Mouse (Mus musculus) liver, embryonic 13.5 days (tissue): ENCODE measurements around the gene Cyp4f39. TPM values are rescaled to one million over a fixed set of nuclear protein-coding genes. Genes with fewer than 3 reads are reported as not detected.

ENCODE experiments used
- ATAC-seq: fragments of 200-750 bp; cut with Nextera tagmentation; 2 replicates; pipeline ENCODE4 v1.8.0; 2017; ENCODE audit warnings: low read depth, mild to moderate bottlenecking, moderate number of reproducible peaks, moderate library complexity
- DNase-seq: peaks from one replicate; pipeline ENCODE4 v3.0.0; 2022
- H3K27ac ChIP-seq: fragments of 300-500 bp; sonication (generic); 2 replicates; pipeline ENCODE4 v1.5.1; 2015; ENCODE audit warnings: moderate library complexity, mild to moderate bottlenecking, inconsistent platforms
- H3K27me3 ChIP-seq: fragments of 300-500 bp; sonication (generic); 2 replicates; pipeline ENCODE4 v1.6.1; 2015; ENCODE audit warnings: mild to moderate bottlenecking, inconsistent platforms
- H3K36me3 ChIP-seq: fragments of 300-500 bp; sonication (generic); 2 replicates; pipeline ENCODE4 v1.6.1; 2015; ENCODE audit warnings: mild to moderate bottlenecking, inconsistent platforms
- H3K4me1 ChIP-seq: fragments of 300-500 bp; sonication (generic); replicated peaks from 2 replicates; pipeline ENCODE4 v1.6.1; 2015; ENCODE audit warnings: inconsistent platforms
- H3K4me2 ChIP-seq: fragments of 300-500 bp; sonication (generic); 2 replicates; pipeline ENCODE4 v1.6.1; 2015; ENCODE audit warnings: inconsistent platforms, mild to moderate bottlenecking, moderate library complexity
- H3K4me3 ChIP-seq: fragments of 300-500 bp; sonication (generic); replicated peaks from 2 replicates; pipeline ENCODE4 v1.5.1; 2015; ENCODE audit warnings: mild to moderate bottlenecking, inconsistent platforms
- H3K9ac ChIP-seq: fragments of 300-500 bp; sonication (generic); 2 replicates; pipeline ENCODE4 v1.6.1; 2015; ENCODE audit warnings: mild to moderate bottlenecking, inconsistent platforms
- H3K9me3 ChIP-seq: fragments of 300-500 bp; sonication (generic); replicated peaks from 2 replicates; pipeline ENCODE4 v1.6.1; 2016; ENCODE audit warnings: inconsistent platforms
- WGBS: fragments of 180-500 bp; shearing (Covaris S2); methylation state at CpG from one replicate; pipeline ENCODE4 v1.1.7; 2015; ENCODE audit not compliant: insufficient replicate concordance; 5-methylcytosine and 5-hydroxymethylcytosine counted together
- polyA plus RNA-seq: library from polyadenylated mRNA; unstranded; fragments of >200 nt; fragmentation: Nextera tagmentation; extraction: Ambion mirVana; gene quantifications from 2 replicates; pipeline ENCODE4 v1.2.1, GENCODE M21; 2015

Cyp4f39 gene
- polyA plus RNA-seq, 1 experiment from 2014 or later: 0.46 TPM

GRCm38 (mm10) chr17:32435151-32435550 is 17.4 kb upstream of the Cyp4f39 start:
- ATAC-seq (no peak), DNase-seq (no peak)
- Histone ChIP-seq H3K4me2 (no peak overlapping the region), H3K4me3 (no peak overlapping the region), H3K27me3 (no peaks in the 10 kb centered on the region), H3K9me3 (no peaks in the 10 kb centered on the region), H3K4me1 (no peaks in the 10 kb centered on the region), H3K27ac (no peak overlapping the region), H3K36me3 (no peaks in the 10 kb centered on the region), H3K9ac (no peak overlapping the region)
- WGBS: 56% methylated on average over 5 of the region's 5 CpGs

GRCm38 (mm10) chr17:32437106-32437505 is 15.4 kb upstream of the Cyp4f39 start:
- no peak overlapping the region for H3K4me3 ChIP-seq
- 80% methylated on average over 4 of the region's 4 CpGs for WGBS
- no peak for ATAC-seq
- no peaks in the 10 kb centered on the region for H3K4me1 ChIP-seq
- H3K36me3 ChIP-seq: no peaks in the 10 kb centered on the region
- no peaks in the 10 kb centered on the region for H3K9me3 ChIP-seq
- no peak overlapping the region for H3K4me2 ChIP-seq
- DNase-seq: no peak
- no peaks in the 10 kb centered on the region; the same call in 1 of the 2 replicates for H3K27me3 ChIP-seq
- H3K9ac ChIP-seq: no peak overlapping the region
- H3K27ac ChIP-seq: no peak overlapping the region

- Histone ChIP-seq H3K9me3 (no peaks in the 10 kb centered on the region), H3K4me2 (no peak overlapping the region), H3K36me3 (no peaks in the 10 kb centered on the region), H3K4me1 (no peaks in the 10 kb centered on the region), H3K9ac (no peak overlapping the region), H3K4me3 (no peak overlapping the region), H3K27me3 (peaks cover 8% of the 10 kb centered on the region), H3K27ac (no peak overlapping the region)
- DNase-seq: no peak
- 41% methylated on average over 6 of the region's 6 CpGs for WGBS
- ATAC-seq: no peak
These were observed 9.3 kb upstream of the Cyp4f39 start for GRCm38 (mm10) chr17:32443245-32443644.

- no peak overlapping the region for H3K27ac ChIP-seq
- H3K4me3 ChIP-seq: no peak overlapping the region
- WGBS: 60% methylated on average over 5 of the region's 5 CpGs
- H3K4me2 ChIP-seq: no peak overlapping the region
- peaks cover 12% of the 10 kb centered on the region for H3K27me3 ChIP-seq
- H3K4me1 ChIP-seq: no peaks in the 10 kb centered on the region
- DNase-seq (no peak), ATAC-seq (no peak)
- H3K9ac ChIP-seq: no peak overlapping the region
- no peaks in the 10 kb centered on the region for H3K36me3 ChIP-seq
- H3K9me3 ChIP-seq: no peaks in the 10 kb centered on the region; the same call in 1 of the 2 replicates
These were observed 7.5 kb upstream of the Cyp4f39 start for GRCm38 (mm10) chr17:32445016-32445415.

- Histone ChIP-seq H3K27ac (no peak overlapping the region), H3K9me3 (no peaks in the 10 kb centered on the region; the same call in 1 of the 2 replicates), H3K36me3 (no peaks in the 10 kb centered on the region), H3K4me2 (no peak overlapping the region), H3K27me3 (peaks cover 19% of the 10 kb centered on the region), H3K4me1 (peaks cover 3% of the 10 kb centered on the region), H3K4me3 (no peak overlapping the region), H3K9ac (no peak overlapping the region)
- DNase-seq (no peak), ATAC-seq (no peak)
These were observed 5.3 kb upstream of the Cyp4f39 start for GRCm38 (mm10) chr17:32447195-32447594.

- Histone ChIP-seq H3K27ac (no peak overlapping the region), H3K9ac (no peak overlapping the region), H3K27me3 (peaks cover 29% of the 10 kb centered on the region), H3K4me3 (no peak overlapping the region), H3K4me1 (peaks cover 22% of the 10 kb centered on the region), H3K36me3 (no peaks in the 10 kb centered on the region), H3K4me2 (no peak overlapping the region), H3K9me3 (no peaks in the 10 kb centered on the region; the same call in 1 of the 2 replicates)
- DNase-seq (no peak), ATAC-seq (no peak)
- 69% methylated on average over 1 of the region's 1 CpGs for WGBS
These were observed 3.5 kb upstream of the Cyp4f39 start for GRCm38 (mm10) chr17:32449042-32449441.

- no peak overlapping the region for H3K4me3 ChIP-seq
- H3K9me3 ChIP-seq: no peaks in the 10 kb centered on the region; the same call in 1 of the 2 replicates
- 38% methylated on average over 2 of the region's 2 CpGs for WGBS
- H3K4me2 ChIP-seq: no peak overlapping the region
- H3K4me1 ChIP-seq: peaks cover 37% of the 10 kb centered on the region
- DNase-seq: no peak
- H3K27ac ChIP-seq: no peak overlapping the region
- H3K9ac ChIP-seq: no peak overlapping the region
- ATAC-seq: no peak
- no peaks in the 10 kb centered on the region for H3K36me3 ChIP-seq
- peaks cover 36% of the 10 kb centered on the region for H3K27me3 ChIP-seq
These were observed 1.5 kb upstream of the Cyp4f39 start for GRCm38 (mm10) chr17:32450844-32451537.

- H3K4me3 ChIP-seq: no peak overlapping the region
- H3K4me1 ChIP-seq: peaks cover 44% of the 10 kb centered on the region
- WGBS: 67% methylated on average over 4 of the region's 4 CpGs
- no peak overlapping the region for H3K9ac ChIP-seq
- peaks cover 36% of the 10 kb centered on the region for H3K27me3 ChIP-seq
- no peaks in the 10 kb centered on the region for H3K36me3 ChIP-seq
- H3K27ac ChIP-seq: no peak overlapping the region
- no peaks in the 10 kb centered on the region; the same call in 1 of the 2 replicates for H3K9me3 ChIP-seq
- ATAC-seq (no peak), DNase-seq (no peak)
- no peak overlapping the region for H3K4me2 ChIP-seq
These were observed 1.7 kb downstream of the Cyp4f39 start for GRCm38 (mm10) chr17:32454188-32454587.

- Histone ChIP-seq H3K9me3 (no peaks in the 10 kb centered on the region), H3K27ac (no peak overlapping the region), H3K9ac (no peak overlapping the region), H3K36me3 (no peaks in the 10 kb centered on the region), H3K4me3 (no peak overlapping the region), H3K4me2 (peak overlapping the region; percentile 37), H3K4me1 (peaks cover 44% of the 10 kb centered on the region), H3K27me3 (peaks cover 32% of the 10 kb centered on the region)
- DNase-seq: peak; percentile 44
- peak; percentile 97 for ATAC-seq
- 9% methylated on average over 2 of the region's 2 CpGs for WGBS
These were observed 2.5 kb downstream of the Cyp4f39 start for GRCm38 (mm10) chr17:32454997-32455396.

GRCm38 (mm10) chr17:32468494-32468893 is 16.0 kb downstream of the Cyp4f39 start:
- no peak overlapping the region for H3K9ac ChIP-seq
- H3K27ac ChIP-seq: no peak overlapping the region
- no peaks in the 10 kb centered on the region for H3K9me3 ChIP-seq
- no peak overlapping the region for H3K4me2 ChIP-seq
- peaks cover 5% of the 10 kb centered on the region for H3K27me3 ChIP-seq
- H3K36me3 ChIP-seq: no peaks in the 10 kb centered on the region
- no peak for ATAC-seq
- H3K4me3 ChIP-seq: no peak overlapping the region
- WGBS: 42% methylated on average over 7 of the region's 7 CpGs
- no peak for DNase-seq
- H3K4me1 ChIP-seq: no peaks in the 10 kb centered on the region

GRCm38 (mm10) chr17:32470795-32471194 is 18.3 kb downstream of the Cyp4f39 start:
- Histone ChIP-seq H3K9ac (no peak overlapping the region), H3K27ac (no peak overlapping the region), H3K27me3 (no peaks in the 10 kb centered on the region), H3K4me1 (no peaks in the 10 kb centered on the region), H3K9me3 (no peaks in the 10 kb centered on the region), H3K4me2 (no peak overlapping the region), H3K36me3 (no peaks in the 10 kb centered on the region), H3K4me3 (no peak overlapping the region)
- DNase-seq (no peak), ATAC-seq (no peak)
- 61% methylated on average over 4 of the region's 4 CpGs for WGBS

GRCm38 (mm10) chr17:32472176-32472575 is 19.7 kb downstream of the Cyp4f39 start:
- WGBS: 52% methylated on average over 7 of the region's 7 CpGs

More at GRCm38 (mm10) chr17:32472176-32472575, 19.7 kb downstream of the Cyp4f39 start:
- Histone ChIP-seq H3K27me3 (no peaks in the 10 kb centered on the region; the same call in 1 of the 2 replicates), H3K27ac (no peak overlapping the region), H3K9me3 (no peaks in the 10 kb centered on the region), H3K9ac (no peak overlapping the region), H3K4me2 (no peak overlapping the region), H3K4me1 (peaks cover 8% of the 10 kb centered on the region), H3K36me3 (no peaks in the 10 kb centered on the region), H3K4me3 (no peak overlapping the region)
- DNase-seq (no peak), ATAC-seq (no peak)
